In the genomic region with DNA sequence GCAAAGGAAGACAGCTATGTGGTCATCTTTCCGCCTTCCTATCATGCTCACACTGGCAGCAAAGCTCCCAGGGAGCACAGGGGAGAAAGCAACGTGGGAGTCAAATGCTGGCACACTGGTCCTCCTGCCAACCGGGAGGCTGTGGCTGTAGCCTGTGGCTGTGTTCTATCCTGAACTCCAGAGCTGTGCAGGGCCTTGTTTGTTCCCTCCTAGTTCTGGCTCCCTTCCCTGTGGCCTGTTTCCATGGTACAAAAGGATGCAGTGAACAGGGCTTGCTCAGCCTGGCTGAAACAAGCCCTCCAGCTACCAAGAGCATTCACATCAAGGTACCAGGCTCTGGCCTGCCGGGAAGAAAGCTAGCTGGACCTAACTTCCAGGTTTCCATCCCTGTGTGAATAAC, we compare ENCODE assay signal across 8 mouse cellular contexts. TPM values are rescaled to one million over a fixed set of nuclear protein-coding genes. Genes with fewer than 3 reads are reported as not detected.
DNase-seq lines count a peak whose midpoint lies in the region; ATAC-seq and TF ChIP-seq lines count a peak whose summit lies in the region.

No protein-coding gene starts in this region.

- H3K9ac ChIP-seq in liver, embryonic 11.5 days (ENCODE audit: low read depth, low read length): no peak overlapping the region

- DNase-seq in kidney, adult 9 months: peak; percentile 57
- DNase-seq in kidney, postnatal 10 days: no peak
- peak; percentile 68 to 90 for DNase-seq in layer of hippocampus, postnatal 14 days (ENCODE audit: low spot score in 2 of 2)
- peak; percentile 57 to 73 for DNase-seq in right cerebral cortex, postnatal 36 days (ENCODE audit: low spot score in 2 of 2)
- DNase-seq in embryo, embryonic 10.5 days (ENCODE audit: low spot score): no peak
- DNase-seq in liver, embryonic 11.5 days (ENCODE audit: low spot score): no peak

- H3K9me3 ChIP-seq in liver, embryonic 11.5 days (ENCODE audit: control insufficient read depth, low read length): no peaks in the 10 kb centered on the region

- WGBS in liver, embryonic 11.5 days: 83% methylated on average over 4 of the region's 4 CpGs

- peaks cover 10% of the 10 kb centered on the region for H3K4me1 ChIP-seq in cortical plate, adult 2 months (ENCODE audit: control insufficient read depth, insufficient read depth, low read length)
- H3K4me1 ChIP-seq in liver, embryonic 11.5 days (replicated peaks; ENCODE audit: control insufficient read depth, insufficient read depth, low read length): no peaks in the 10 kb centered on the region

- H3K27ac ChIP-seq in cortical plate, adult 2 months (ENCODE audit: insufficient read depth, low read length): peak overlapping the region; percentile 84
- no peak overlapping the region for H3K27ac ChIP-seq in liver, embryonic 11.5 days (ENCODE audit: low read depth, low read length)

- no peak overlapping the region for H3K4me2 ChIP-seq in liver, embryonic 11.5 days

- no peak for ATAC-seq in erythroblast, adult 5-6 weeks (replicated peaks; ENCODE audit: low FRiP score, poor library complexity, severe bottlenecking)
- no peak for ATAC-seq in liver, embryonic 11.5 days (replicated peaks; ENCODE audit: low FRiP score)

- no peak overlapping the region for H3K4me3 ChIP-seq in cortical plate, adult 2 months (ENCODE audit: insufficient read depth, low read length)
- no peak overlapping the region for H3K4me3 ChIP-seq in liver, embryonic 11.5 days (ENCODE audit: low read depth, low read length)

- H3K36me3 ChIP-seq in liver, embryonic 11.5 days (ENCODE audit: control insufficient read depth, insufficient read depth, low read length): peaks cover 9% of the 10 kb centered on the region; the same call in 1 of the 2 replicates

- 0 out of 2 replicates have a peak, but pooled peaks have one; percentile 17 for TF ChIP-seq POLR2A in cortical plate, adult 2 months (IDR thresholded peaks at IDR 0.05; ENCODE audit: extremely low read depth, insufficient read depth, low read length)

- TF ChIP-seq CTCF in cortical plate, adult 2 months (IDR thresholded peaks at IDR 0.05; ENCODE audit: extremely low read depth, insufficient read depth, low read length): no peak

- H3K27me3 ChIP-seq in liver, embryonic 11.5 days (replicated peaks; ENCODE audit: control insufficient read depth, insufficient read depth, low read length): no peaks in the 10 kb centered on the region

RNA-seq across cellular contexts. Expression of a gene that starts 22.8 kb away (rescaled TPM):
- 4.1 and 4.3 TPM in 2 replicates for polyA plus RNA-seq in cortical plate, adult 2 months (2012; rRNA removed)
- total RNA-seq in layer of hippocampus, postnatal 14 days (2021): 10 to 100 TPM; 10.4 to 12.1 TPM
- total RNA-seq in erythroblast, adult 5-6 weeks (2015; ENCODE audit: low replicate concordance): 0.42 and 2.3 TPM in 2 replicates
- 1.3 and 3.2 TPM in 2 replicates for total RNA-seq in erythroblast, adult 5-6 weeks (2017; ENCODE audit: low replicate concordance)
- polyA plus RNA-seq in liver, embryonic 11.5 days (2014; fragmentation: Nextera tagmentation; extraction: Ambion mirVana): 3.4 and 4.1 TPM in 2 replicates

RNA-seq across cellular contexts. Expression of a gene that starts 41.0 kb away (rescaled TPM):
- 11.4 and 12.1 TPM in 2 replicates for polyA plus RNA-seq in cortical plate, adult 2 months (2012; rRNA removed)
- 10 to 100 TPM; 20.6 to 23.9 TPM for total RNA-seq in layer of hippocampus, postnatal 14 days (2021)
- total RNA-seq in erythroblast, adult 5-6 weeks (2015; ENCODE audit: low replicate concordance): 22.1 and 23.2 TPM in 2 replicates
- total RNA-seq in erythroblast, adult 5-6 weeks (2017; ENCODE audit: low replicate concordance): 20.4 and 24.9 TPM in 2 replicates
- 73.4 and 75.8 TPM in 2 replicates for polyA plus RNA-seq in liver, embryonic 11.5 days (2014; fragmentation: Nextera tagmentation; extraction: Ambion mirVana)

RNA-seq across cellular contexts. Expression of a gene that starts 41.3 kb away (rescaled TPM):
- polyA plus RNA-seq in cortical plate, adult 2 months (2012; rRNA removed): 59.6 and 71.7 TPM in 2 replicates
- total RNA-seq in layer of hippocampus, postnatal 14 days (2021): 10 to 100 TPM; 45.3 to 60.0 TPM
- total RNA-seq in erythroblast, adult 5-6 weeks (2015; ENCODE audit: low replicate concordance): 18.4 and 49.0 TPM in 2 replicates
- total RNA-seq in erythroblast, adult 5-6 weeks (2017; ENCODE audit: low replicate concordance): 32.8 and 38.4 TPM in 2 replicates
- polyA plus RNA-seq in liver, embryonic 11.5 days (2014; fragmentation: Nextera tagmentation; extraction: Ambion mirVana): 53.8 and 57.8 TPM in 2 replicates

Comparison
In these comparisons a context has a peak if more than half of its experiments do, and no peak if none do; other contexts are left out.
1. DNase-seq: peak in kidney, adult 9 months (single experiment), layer of hippocampus, postnatal 14 days (2 of 2) and right cerebral cortex, postnatal 36 days (2 of 2); none in kidney, postnatal 10 days (single experiment), embryo, embryonic 10.5 days (single experiment) and liver, embryonic 11.5 days (single experiment).